ENCODE assay signal across 12 mouse cellular contexts in genomic region chr7:91582203-91582602, GRCm38 (mm10).
A peak's percentile ranks its signal among the peaks of the same experiment; 100 is the strongest.
DNase-seq lines count a peak whose midpoint lies in the region; ATAC-seq and TF ChIP-seq lines count a peak whose summit lies in the region.
"Had no signal": no experiment of that assay in that cellular context is flagged by ENCODE, and none has a peak within 500 bp of the region (broad histone marks: within the 10 kb centered on the region; RNA-seq: fewer than 3 reads in every experiment).

No protein-coding gene starts in this region.

- H3K9me3 ChIP-seq in intestine, postnatal 0 days (ENCODE audit: control insufficient read depth) = no peaks in the 10 kb centered on the region
- no peaks in the 10 kb centered on the region for H3K9me3 ChIP-seq in intestine, embryonic 16.5 days (ENCODE audit: control insufficient read depth, low read length)
- no peaks in the 10 kb centered on the region for H3K9me3 ChIP-seq in midbrain, postnatal 0 days (ENCODE audit: low read length)
- no peaks in the 10 kb centered on the region for H3K9me3 ChIP-seq in midbrain, embryonic 16.5 days (replicated peaks; ENCODE audit: control insufficient read depth, low read length, poor library complexity, severe bottlenecking)

- H3K9ac ChIP-seq in intestine, postnatal 0 days (ENCODE audit: low read depth, low read length) = no peak overlapping the region
- H3K9ac ChIP-seq in intestine, embryonic 16.5 days (ENCODE audit: low read depth, low read length) = no peak overlapping the region
- no peak overlapping the region for H3K9ac ChIP-seq in midbrain, postnatal 0 days (replicated peaks; ENCODE audit: low read length, poor library complexity, severe bottlenecking)
- no peak overlapping the region for H3K9ac ChIP-seq in midbrain, embryonic 16.5 days (ENCODE audit: low read depth, low read length)

- no peak for ATAC-seq in intestine, postnatal 0 days
- no peak for ATAC-seq in intestine, embryonic 16.5 days
- ATAC-seq in midbrain, postnatal 0 days (ENCODE audit: low FRiP score) = no peak
- ATAC-seq in midbrain, embryonic 16.5 days = no peak
- ATAC-seq: hindbrain, embryonic 16.5 days had no signal

- no peak overlapping the region for H3K4me3 ChIP-seq in cerebellum, adult 2 months (replicated peaks; ENCODE audit: insufficient read depth, low read depth, low read length)
- H3K4me3 ChIP-seq in intestine, postnatal 0 days (ENCODE audit: low read depth, low read length) = no peak overlapping the region
- H3K4me3 ChIP-seq in intestine, embryonic 16.5 days (ENCODE audit: low read length) = no peak overlapping the region
- H3K4me3 ChIP-seq in midbrain, postnatal 0 days (ENCODE audit: low read depth, low read length) = no peak overlapping the region
- H3K4me3 ChIP-seq in midbrain, embryonic 16.5 days (ENCODE audit: low read depth, low read length) = no peak overlapping the region

- TF ChIP-seq POLR2A in cerebellum, adult 2 months (IDR thresholded peaks at IDR 0.05; ENCODE audit: borderline replicate concordance, insufficient read depth, low read length) = no peak

- no peaks in the 10 kb centered on the region for H3K27me3 ChIP-seq in cerebellum, adult 2 months (ENCODE audit: control insufficient read depth, insufficient read depth, low read length)
- H3K27me3 ChIP-seq in intestine, postnatal 0 days (replicated peaks; ENCODE audit: control insufficient read depth, insufficient read depth, low read length) = no peaks in the 10 kb centered on the region
- H3K27me3 ChIP-seq in intestine, embryonic 16.5 days (replicated peaks; ENCODE audit: control insufficient read depth, insufficient read depth, low read length) = no peaks in the 10 kb centered on the region
- H3K27me3 ChIP-seq in midbrain, postnatal 0 days (ENCODE audit: insufficient read depth, low read length) = no peaks in the 10 kb centered on the region
- H3K27me3 ChIP-seq in midbrain, embryonic 16.5 days (ENCODE audit: control insufficient read depth, insufficient read depth, low read depth, low read length) = no peaks in the 10 kb centered on the region

- H3K4me1 ChIP-seq in cerebellum, adult 2 months (ENCODE audit: control insufficient read depth, insufficient read depth, low read length) = no peaks in the 10 kb centered on the region
- H3K4me1 ChIP-seq in intestine, postnatal 0 days (replicated peaks; ENCODE audit: control insufficient read depth, insufficient read depth, low read length) = no peaks in the 10 kb centered on the region
- H3K4me1 ChIP-seq in intestine, embryonic 16.5 days (ENCODE audit: control insufficient read depth, insufficient read depth, low read length) = no peaks in the 10 kb centered on the region
- no peaks in the 10 kb centered on the region for H3K4me1 ChIP-seq in midbrain, postnatal 0 days (ENCODE audit: insufficient read depth, low read length)
- H3K4me1 ChIP-seq in midbrain, embryonic 16.5 days (ENCODE audit: control insufficient read depth, insufficient read depth, low read length) = no peaks in the 10 kb centered on the region

- H3K27ac ChIP-seq in cerebellum, adult 2 months (ENCODE audit: insufficient read depth, low read length) = no peak overlapping the region
- no peak overlapping the region for H3K27ac ChIP-seq in intestine, postnatal 0 days (ENCODE audit: low read depth, low read length)
- H3K27ac ChIP-seq in intestine, embryonic 16.5 days (ENCODE audit: low read length) = no peak overlapping the region
- no peak overlapping the region for H3K27ac ChIP-seq in midbrain, postnatal 0 days (ENCODE audit: low read depth, low read length)
- no peak overlapping the region for H3K27ac ChIP-seq in midbrain, embryonic 16.5 days (ENCODE audit: low read length)

- H3K4me2 ChIP-seq in intestine, postnatal 0 days (replicated peaks; ENCODE audit: low read depth) = no peak overlapping the region
- no peak overlapping the region for H3K4me2 ChIP-seq in intestine, embryonic 16.5 days (ENCODE audit: low read depth, low read length)
- H3K4me2 ChIP-seq in midbrain, postnatal 0 days (ENCODE audit: low read depth, low read length, poor library complexity, severe bottlenecking) = no peak overlapping the region
- no peak overlapping the region for H3K4me2 ChIP-seq in midbrain, embryonic 16.5 days (ENCODE audit: low read length)

- 78% methylated on average over 2 of the region's 2 CpGs for WGBS in cerebellum, adult 2 months
- 73% methylated on average over 2 of the region's 2 CpGs for WGBS in intestine, postnatal 0 days
- 73% methylated on average over 2 of the region's 2 CpGs for WGBS in intestine, embryonic 16.5 days
- WGBS in midbrain, postnatal 0 days = 68% methylated on average over 2 of the region's 2 CpGs
- 66% methylated on average over 2 of the region's 2 CpGs for WGBS in midbrain, embryonic 16.5 days

- no peak for DNase-seq in cerebellum, adult 2 months
- DNase-seq in cerebellum, adult 8-10 months = no peak
- no peak for DNase-seq in midbrain, postnatal 0 days (ENCODE audit: low spot score)
- DNase-seq in frontal cortex, postnatal 36 days (ENCODE audit: low spot score in 2 of 2) = no peak
- no peak for DNase-seq in kidney, postnatal 14 days
- DNase-seq: gastrocnemius, postnatal 14 days; kidney, postnatal 4 days; thymus, postnatal 4 days had no signal

- no peaks in the 10 kb centered on the region for H3K36me3 ChIP-seq in intestine, postnatal 0 days (ENCODE audit: control insufficient read depth, insufficient read depth)
- no peaks in the 10 kb centered on the region for H3K36me3 ChIP-seq in intestine, embryonic 16.5 days (ENCODE audit: control insufficient read depth, insufficient read depth, low read length)
- no peaks in the 10 kb centered on the region for H3K36me3 ChIP-seq in midbrain, postnatal 0 days (ENCODE audit: insufficient read depth, low read length)
- H3K36me3 ChIP-seq in midbrain, embryonic 16.5 days (ENCODE audit: control insufficient read depth, insufficient read depth, low read length) = no peaks in the 10 kb centered on the region

- TF ChIP-seq CTCF in cerebellum, adult 2 months (IDR thresholded peaks at IDR 0.05; ENCODE audit: borderline replicate concordance, insufficient read depth, low read depth, low read length) = peak; percentile 52; the same call in 1 of the 2 replicates
- TF ChIP-seq CTCF in intestine, postnatal 0 days (IDR thresholded peaks at IDR 0.05; ENCODE audit: low read depth) = peak; percentile 46
- TF ChIP-seq CTCF in midbrain, postnatal 0 days (IDR thresholded peaks at IDR 0.05) = peak; percentile 58
